ENCODE assay signal across 8 mouse cellular contexts in the genomic region with DNA sequence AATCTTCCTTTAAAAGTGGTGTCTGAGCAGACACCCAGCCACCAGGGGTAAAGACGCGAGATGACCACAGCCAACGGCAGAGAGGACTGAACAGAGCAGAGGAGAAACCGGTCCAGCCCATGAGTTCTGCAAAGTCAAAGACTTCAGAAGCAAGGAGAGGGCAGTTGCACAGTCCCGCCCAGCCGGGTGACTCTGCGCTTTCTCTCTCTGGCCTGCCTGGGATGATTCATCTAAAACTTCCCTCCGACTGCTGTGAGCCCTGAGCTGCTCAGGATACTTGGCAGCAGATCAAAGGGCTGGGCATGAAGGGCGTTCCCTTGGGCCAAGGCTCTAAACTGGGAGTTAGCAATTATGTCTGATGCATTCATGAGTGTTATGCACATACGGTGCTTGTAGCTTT. TPM values are rescaled to one million over a fixed set of nuclear protein-coding genes. Genes with fewer than 3 reads are reported as not detected.
DNase-seq lines count a peak whose midpoint lies in the region; ATAC-seq and TF ChIP-seq lines count a peak whose summit lies in the region.

No protein-coding gene starts in this region.

- H3K27me3 ChIP-seq in forebrain, postnatal 0 days (ENCODE audit: insufficient read depth, low read length), result no peaks in the 10 kb centered on the region
- no peaks in the 10 kb centered on the region for H3K27me3 ChIP-seq in hindbrain, embryonic 11.5 days (ENCODE audit: control insufficient read depth, insufficient read depth, low read length)
- peaks cover 4% of the 10 kb centered on the region; the same call in 1 of the 2 replicates for H3K27me3 ChIP-seq in midbrain, embryonic 16.5 days (ENCODE audit: control insufficient read depth, insufficient read depth, low read depth, low read length)

- H3K36me3 ChIP-seq in forebrain, postnatal 0 days (ENCODE audit: insufficient read depth), result no peaks in the 10 kb centered on the region
- H3K36me3 ChIP-seq in hindbrain, embryonic 11.5 days (ENCODE audit: control insufficient read depth, insufficient read depth, low read length), result no peaks in the 10 kb centered on the region
- no peaks in the 10 kb centered on the region for H3K36me3 ChIP-seq in midbrain, embryonic 16.5 days (ENCODE audit: control insufficient read depth, insufficient read depth, low read length)

- H3K9ac ChIP-seq in forebrain, postnatal 0 days, result no peak overlapping the region
- no peak overlapping the region for H3K9ac ChIP-seq in hindbrain, embryonic 11.5 days (ENCODE audit: low read depth, low read length)
- no peak overlapping the region for H3K9ac ChIP-seq in midbrain, embryonic 16.5 days (ENCODE audit: low read depth, low read length)

- WGBS in forebrain, postnatal 0 days, result 39% methylated on average over 10 of the region's 10 CpGs
- 48% methylated on average over 10 of the region's 10 CpGs for WGBS in hindbrain, embryonic 11.5 days
- 41% methylated on average over 10 of the region's 10 CpGs for WGBS in midbrain, embryonic 16.5 days

- 0 out of 2 replicates have a peak, but pooled peaks cover 4% of the 10 kb centered on the region for H3K4me1 ChIP-seq in forebrain, postnatal 0 days (ENCODE audit: insufficient read depth)
- no peaks in the 10 kb centered on the region for H3K4me1 ChIP-seq in hindbrain, embryonic 11.5 days (replicated peaks; ENCODE audit: control insufficient read depth, insufficient read depth, low read length)
- no peaks in the 10 kb centered on the region for H3K4me1 ChIP-seq in midbrain, embryonic 16.5 days (ENCODE audit: control insufficient read depth, insufficient read depth, low read length)

- H3K9me3 ChIP-seq in forebrain, postnatal 0 days (ENCODE audit: low read length), result no peaks in the 10 kb centered on the region
- H3K9me3 ChIP-seq in hindbrain, embryonic 11.5 days (ENCODE audit: control insufficient read depth, low read length), result no peaks in the 10 kb centered on the region
- no peaks in the 10 kb centered on the region for H3K9me3 ChIP-seq in midbrain, embryonic 16.5 days (replicated peaks; ENCODE audit: control insufficient read depth, low read length, poor library complexity, severe bottlenecking)

- H3K4me2 ChIP-seq in forebrain, postnatal 0 days (ENCODE audit: low read depth), result no peak overlapping the region
- H3K4me2 ChIP-seq in hindbrain, embryonic 11.5 days (replicated peaks; ENCODE audit: low read depth, low read length), result no peak overlapping the region
- no peak overlapping the region for H3K4me2 ChIP-seq in midbrain, embryonic 16.5 days (ENCODE audit: low read length)

- no peak for TF ChIP-seq CTCF in forebrain, postnatal 0 days (IDR thresholded peaks at IDR 0.05; ENCODE audit: low read depth)
- TF ChIP-seq CTCF in left cerebral cortex, adult 2 months (IDR thresholded peaks at IDR 0.05), result no peak

- no peak overlapping the region for H3K27ac ChIP-seq in forebrain, postnatal 0 days (ENCODE audit: low read depth, low read length)
- no peak overlapping the region for H3K27ac ChIP-seq in hindbrain, embryonic 11.5 days (ENCODE audit: low read depth, low read length)
- no peak overlapping the region for H3K27ac ChIP-seq in midbrain, embryonic 16.5 days (ENCODE audit: low read length)
- H3K27ac ChIP-seq in left cerebral cortex, adult 2 months, result no peak overlapping the region

- peak; percentile 14; the same call in 1 of the 2 replicates for ATAC-seq in forebrain, postnatal 0 days
- ATAC-seq in hindbrain, embryonic 11.5 days (ENCODE audit: low FRiP score), result 0 out of 2 replicates have a peak, but pooled peaks have one; percentile 46
- ATAC-seq in midbrain, embryonic 16.5 days, result peak; percentile 36

- intact Hi-C loops in left cerebral cortex, adult 2 months (cut with DNase I), result loop anchor here (5.0 kb wide), 2 partner anchors 48 to 118 kb away; no protein-coding TSS in a partner anchor

- no peak overlapping the region for H3K4me3 ChIP-seq in forebrain, postnatal 0 days (ENCODE audit: low read depth, low read length)
- no peak overlapping the region for H3K4me3 ChIP-seq in hindbrain, embryonic 11.5 days (ENCODE audit: low read depth, low read length)
- H3K4me3 ChIP-seq in midbrain, embryonic 16.5 days (ENCODE audit: low read depth, low read length), result no peak overlapping the region
- H3K4me3 ChIP-seq in left cerebral cortex, adult 2 months, result no peak overlapping the region

- DNase-seq in 3T3-L1 (ENCODE audit: low read depth, low spot score), result peak; percentile 100
- DNase-seq in adrenal gland, postnatal 14 days, result peak; percentile 96
- no peak for DNase-seq in forebrain, postnatal 0 days
- peak; percentile 46 for DNase-seq in hindbrain, embryonic 11.5 days (ENCODE audit: low spot score)
- peak; percentile 93 for DNase-seq in liver
- peak; percentile 92 for DNase-seq in urinary bladder, postnatal 14 days (ENCODE audit: low spot score)
- DNase-seq in left cerebral cortex, adult 2 months (ENCODE audit: extremely low spot score in 1 of 2, low spot score in 2 of 2), result no peak

RNA-seq across cellular contexts. Expression of a gene that starts 51.2 kb away (rescaled TPM):
- 0.96 and 2.8 TPM in 2 replicates for total RNA-seq in adrenal gland, postnatal 14 days (2021)
- 12.0 and 13.9 TPM in 2 replicates for total RNA-seq in forebrain, postnatal 0 days (2014; rRNA removed)
- polyA plus RNA-seq in forebrain, postnatal 0 days (2015; fragmentation: Nextera tagmentation; extraction: Ambion mirVana), result 5.1 and 6.3 TPM in 2 replicates
- 3.1 and 5.0 TPM in 2 replicates for polyA plus RNA-seq in hindbrain, embryonic 11.5 days (2014; fragmentation: Nextera tagmentation; extraction: Ambion mirVana)
- polyA plus RNA-seq in midbrain, embryonic 16.5 days (2015; fragmentation: Nextera tagmentation; extraction: Ambion mirVana), result 13.6 and 16.2 TPM in 2 replicates
- 1 to 10 TPM; 2.8 to 3.2 TPM for total RNA-seq in left cerebral cortex, adult 2 months (2021)

Comparison
In these comparisons a context has a peak if more than half of its experiments do, and no peak if none do; other contexts are left out.
1. DNase-seq: peak in 3T3-L1 (single experiment), adrenal gland, postnatal 14 days (single experiment), hindbrain, embryonic 11.5 days (single experiment), liver (single experiment) and urinary bladder, postnatal 14 days (single experiment); none in forebrain, postnatal 0 days (single experiment) and left cerebral cortex, adult 2 months (0 of 2).
2. Peak in every context shown above with its lines, with median percentiles within 50 percentile points of each other: ATAC-seq.